Mouse (Mus musculus) hindbrain, embryonic 14.5 days (tissue): ENCODE data around the gene Xlr5b. TPM values are rescaled to one million over a fixed set of nuclear protein-coding genes. Genes with fewer than 3 reads are reported as not detected.

Experiments
- polyA plus RNA-seq: library from polyadenylated mRNA; unstranded; fragments of >200 nt; fragmentation: Nextera tagmentation; extraction: Ambion mirVana; gene quantifications from 2 replicates; pipeline ENCODE4 v1.2.1, GENCODE M21; 2014

Xlr5b gene
- polyA plus RNA-seq, 1 experiment from 2014 or later, result not detected

Other genes starting within 250 kb of the Xlr5b start
- gene Cetn2, start 230.4 kb upstream of the Xlr5b start, polyA plus RNA-seq, result 78.6 and 81.5 TPM in 2 replicates
- gene Nsdhl, start 230.2 kb upstream of the Xlr5b start, polyA plus RNA-seq, result 51.0 and 58.6 TPM in 2 replicates
- gene Zfp185, start 161.5 kb upstream of the Xlr5b start, polyA plus RNA-seq, result 1.2 and 1.4 TPM in 2 replicates
- gene Pnma5, start 111.7 kb upstream of the Xlr5b start, polyA plus RNA-seq, result not detected in 2 replicates
- 2.8 and 4.4 TPM in 2 replicates for gene Pnma3, start 84.0 kb upstream of the Xlr5b start, polyA plus RNA-seq
- gene Xlr4a, start 66.3 kb upstream of the Xlr5b start, polyA plus RNA-seq, result not detected in 2 replicates
- 4.8 and 7.7 TPM in 2 replicates for gene Xlr3a, start 51.7 kb upstream of the Xlr5b start, polyA plus RNA-seq
- gene Gm14685, start 31.7 kb upstream of the Xlr5b start, polyA plus RNA-seq, result 0.31 and 0.80 TPM in 2 replicates
- 0.59 TPM in 1 of 2 replicates, not detected in the other for gene DXBay18, start 654 bp downstream of the Xlr5b start, polyA plus RNA-seq
- gene Spin2d, start 28.2 kb downstream of the Xlr5b start, polyA plus RNA-seq, result not detected in 2 replicates
- 21.1 and 42.4 TPM in 2 replicates for gene Xlr3b, start 43.4 kb downstream of the Xlr5b start, polyA plus RNA-seq
- gene Xlr4b, start 65.5 kb downstream of the Xlr5b start, polyA plus RNA-seq, result 0.38 and 0.63 TPM in 2 replicates
- 30.2 and 31.4 TPM in 2 replicates for gene F8a, start 79.5 kb downstream of the Xlr5b start, polyA plus RNA-seq
- 0.16 and 0.30 TPM in 2 replicates for gene Xlr4c, start 94.3 kb downstream of the Xlr5b start, polyA plus RNA-seq
- gene Xlr3c, start 116.6 kb downstream of the Xlr5b start, polyA plus RNA-seq, result 0.23 and 0.46 TPM in 2 replicates
- gene Xlr5a, start 144.2 kb downstream of the Xlr5b start, polyA plus RNA-seq, result not detected in 2 replicates
- gene Xlr5c, start 144.2 kb downstream of the Xlr5b start, polyA plus RNA-seq, result not detected in 2 replicates
- gene Gm45015, start 188.0 kb downstream of the Xlr5b start, polyA plus RNA-seq, result not detected in 2 replicates
- gene Zfp275, start 193.8 kb downstream of the Xlr5b start, polyA plus RNA-seq, result 12.1 and 13.6 TPM in 2 replicates
- gene Gm18336, start 249.9 kb downstream of the Xlr5b start, polyA plus RNA-seq, result not detected in 2 replicates